Mouse (Mus musculus) adrenal gland, postnatal 10 days (tissue): ENCODE results near the gene Zfp276. TPM values are rescaled to one million over a fixed set of nuclear protein-coding genes. Genes with fewer than 3 reads are reported as not detected.
"Not testable (repeated sequence)": the region's sequence is repeated elsewhere in the genome, so short reads cannot be mapped to it uniquely, and the experiment has no call there.

Experiments
- DNase-seq: peaks from one replicate; pipeline ENCODE4 v3.0.0; 2021; ENCODE audit warnings: mixed read lengths
- total RNA-seq, 2 experiments: library from RNA; stranded (reverse); gene quantifications; 2 replicates each; pipeline ENCODE4 v1.2.3; 2021

The Zfp276 gene
- total RNA-seq, 2 experiments from 2014 or later = 17.0 to 21.3 TPM

GRCm38 (mm10) chr8:123244382-123244781 is 9.6 kb upstream of the Zfp276 start:
- DNase-seq = no peak

DNA sequence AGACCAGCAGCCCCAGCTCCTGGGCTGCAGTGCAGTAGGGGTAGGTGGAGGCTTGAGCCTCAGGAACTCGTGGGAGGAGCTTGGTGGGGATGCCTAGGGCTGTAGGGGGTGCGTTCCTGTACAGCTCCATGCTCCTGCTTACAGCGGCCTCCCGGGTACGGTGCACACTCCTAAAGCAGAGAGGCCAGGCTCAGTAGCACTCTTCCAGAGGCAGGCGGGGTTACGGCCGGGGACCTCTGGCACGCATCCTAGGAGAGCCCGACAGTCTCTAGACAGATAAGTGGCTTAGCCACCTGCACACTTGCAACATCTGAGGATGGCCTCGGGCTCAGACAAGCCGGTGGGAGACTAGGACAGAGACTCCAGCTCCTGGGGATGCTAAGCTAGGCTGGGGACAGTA is 8.5 kb upstream of the Zfp276 start:
- DNase-seq = no peak

DNA sequence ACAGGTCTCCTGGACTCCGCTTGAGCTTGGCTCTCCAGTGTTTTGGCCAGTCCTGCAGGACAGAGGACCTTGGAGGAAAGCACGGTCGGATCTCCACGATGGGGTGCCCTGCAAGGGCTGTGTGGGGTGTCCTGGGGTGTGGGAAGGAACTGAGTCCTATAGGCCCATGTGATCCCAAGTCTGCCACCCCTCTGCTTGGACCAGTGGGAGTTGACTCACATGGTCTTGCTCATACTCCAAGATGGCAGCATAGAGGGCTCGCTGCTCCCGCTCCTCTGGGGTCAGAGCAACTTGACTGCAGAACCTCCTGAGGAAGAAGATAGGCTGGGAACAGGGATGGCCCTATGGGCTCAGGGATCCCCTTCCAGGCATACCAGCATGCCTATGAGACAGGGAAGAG is 6.2 kb upstream of the Zfp276 start:
- no peak for DNase-seq

GRCm38 (mm10) chr8:123248596-123248995 is 5.4 kb upstream of the Zfp276 start:
- no peak for DNase-seq

DNA sequence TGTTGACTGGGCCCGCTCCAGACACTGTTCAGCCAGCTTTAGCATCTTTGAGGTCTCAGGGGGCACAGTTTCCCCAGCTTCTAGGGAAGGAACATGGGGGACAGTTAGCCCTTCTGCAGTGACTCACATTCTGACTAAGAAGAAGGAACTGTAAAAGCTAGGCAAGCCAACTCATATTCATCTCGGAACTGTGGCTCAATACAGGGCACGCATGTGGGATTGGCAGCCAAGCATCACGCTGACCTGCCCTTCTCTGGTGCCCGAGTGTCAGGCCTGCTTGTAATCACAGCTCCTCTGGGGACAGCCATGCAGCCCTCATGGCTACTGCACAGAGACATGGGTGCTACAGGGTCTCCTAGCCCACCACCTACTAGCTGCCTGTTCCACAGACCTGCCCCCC is 3.1 kb upstream of the Zfp276 start:
- DNase-seq = no peak

DNA sequence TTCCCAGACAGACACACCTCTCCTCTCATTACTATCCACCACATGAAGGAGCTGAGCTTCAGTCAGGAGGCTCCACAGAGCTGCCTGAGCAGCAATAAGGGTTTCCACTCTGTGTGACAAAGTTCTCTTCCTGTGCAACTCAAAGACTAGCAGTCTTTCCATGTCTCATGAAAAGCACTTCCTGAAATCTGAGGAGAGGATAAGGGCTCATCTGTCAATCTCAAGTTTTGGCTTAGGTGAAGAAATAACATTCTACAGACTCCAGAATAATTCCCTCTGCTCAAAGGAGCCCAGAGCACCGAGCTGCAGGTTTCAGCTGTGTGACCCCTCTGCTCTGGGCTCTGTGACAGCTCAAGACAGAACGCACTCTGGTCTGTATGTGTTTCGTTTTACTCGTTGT is 1.1 kb upstream of the Zfp276 start:
- no peak for DNase-seq

DNA sequence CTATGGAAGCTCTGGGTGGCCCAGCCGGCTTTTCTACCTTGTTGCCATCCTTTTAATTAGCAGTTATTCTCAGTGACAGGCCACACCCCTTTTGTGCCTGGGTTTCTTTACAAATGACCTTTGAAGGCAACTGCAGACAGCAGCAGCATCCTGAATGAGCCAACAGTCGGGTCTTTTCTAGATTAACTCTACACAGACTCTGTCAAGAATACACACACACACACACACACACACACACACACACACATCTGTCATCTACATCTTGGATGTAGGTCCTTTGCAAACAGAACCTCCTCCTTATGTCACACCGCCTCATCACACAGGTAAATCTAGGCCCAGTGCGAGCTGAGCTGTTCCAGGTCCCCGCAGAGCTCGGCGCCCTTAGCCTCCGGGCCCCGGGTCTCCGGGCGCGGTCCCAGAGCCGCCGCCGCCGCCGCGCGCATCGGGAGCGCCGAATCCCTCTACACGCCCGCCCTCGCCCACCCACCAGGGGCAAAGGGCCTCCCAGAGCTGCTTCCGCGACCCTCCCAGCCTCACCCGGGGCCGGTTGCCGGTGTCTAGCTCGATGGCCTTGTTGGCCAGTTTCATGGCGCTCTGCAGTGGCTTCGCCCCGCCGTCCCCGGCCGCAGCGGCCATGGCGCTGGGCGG is 420 bp upstream of the Zfp276 start:
- DNase-seq = peak; percentile 26

DNA sequence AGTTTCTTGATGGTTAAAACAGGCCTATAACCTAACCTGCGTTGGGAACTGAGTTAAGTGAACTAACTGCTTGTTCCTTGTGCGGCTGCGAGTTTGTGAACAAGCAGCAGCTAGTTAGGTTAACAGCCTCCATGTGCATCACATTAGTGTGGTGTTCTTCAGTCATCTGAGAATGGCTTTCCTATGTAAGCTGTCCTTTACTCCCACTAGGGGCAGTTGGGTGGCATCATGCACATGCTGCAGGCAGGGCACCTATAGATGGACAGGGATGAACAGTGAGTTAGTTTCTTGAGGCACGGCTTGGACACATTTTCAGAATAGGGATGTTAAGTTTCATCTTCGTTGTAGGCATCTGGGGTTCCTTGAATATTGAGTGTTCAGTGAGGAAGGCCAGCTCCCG is 1.2 kb downstream of the Zfp276 start:
- DNase-seq = no peak

DNA sequence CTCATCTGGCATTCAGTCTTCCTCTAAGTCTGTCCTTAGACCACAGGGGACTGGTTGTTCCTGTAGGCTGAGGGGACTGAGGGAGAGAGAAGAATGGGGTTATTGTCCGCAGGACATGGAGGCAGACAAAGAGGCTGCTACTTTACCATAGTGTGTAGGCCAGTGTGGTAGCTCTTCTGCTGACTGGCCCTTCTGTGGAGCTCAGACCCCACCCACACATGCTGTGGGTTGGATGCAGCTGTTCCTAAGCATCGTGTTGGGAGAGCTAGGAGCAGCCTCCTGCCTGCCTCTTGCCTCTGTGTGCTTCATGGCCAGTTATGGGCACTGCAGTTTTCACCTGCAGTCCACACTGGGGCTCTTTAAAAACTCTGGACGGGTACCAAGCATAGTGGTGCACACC is 3.1 kb downstream of the Zfp276 start:
- DNase-seq = no peak

- DNase-seq = not testable (repeated sequence)
These were observed 3.6 kb downstream of the Zfp276 start for GRCm38 (mm10) chr8:123257593-123257992.

GRCm38 (mm10) chr8:123267926-123268656 is 14.1 kb downstream of the Zfp276 start:
- DNase-seq = no peak

- DNase-seq = no peak
These were observed 17.2 kb downstream of the Zfp276 start for GRCm38 (mm10) chr8:123271147-123271546.

- DNase-seq = no peak
These were observed 17.9 kb downstream of the Zfp276 start for GRCm38 (mm10) chr8:123271901-123272300.

GRCm38 (mm10) chr8:123274447-123274846 is 20.5 kb downstream of the Zfp276 start:
- no peak for DNase-seq

DNA sequence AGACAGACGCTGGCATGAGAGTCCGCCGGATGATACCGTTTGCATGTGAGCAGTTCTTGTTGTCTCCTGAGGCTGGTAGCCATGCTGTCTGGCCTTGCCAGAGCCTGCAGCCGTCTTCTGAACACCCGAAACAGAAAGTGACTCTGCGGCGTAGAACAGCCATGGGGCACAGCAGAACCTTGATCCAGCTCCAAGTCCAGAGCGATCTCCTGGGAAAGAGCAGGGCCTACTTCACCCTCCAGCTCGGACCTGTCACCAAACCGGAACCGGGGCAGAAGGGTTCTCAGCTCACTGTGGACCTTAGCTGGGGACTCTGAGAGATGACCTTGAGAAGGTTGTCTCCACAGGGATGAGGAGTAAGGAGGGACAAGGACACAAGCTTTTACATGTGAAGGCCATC is 21.1 kb downstream of the Zfp276 start:
- no peak for DNase-seq

DNA sequence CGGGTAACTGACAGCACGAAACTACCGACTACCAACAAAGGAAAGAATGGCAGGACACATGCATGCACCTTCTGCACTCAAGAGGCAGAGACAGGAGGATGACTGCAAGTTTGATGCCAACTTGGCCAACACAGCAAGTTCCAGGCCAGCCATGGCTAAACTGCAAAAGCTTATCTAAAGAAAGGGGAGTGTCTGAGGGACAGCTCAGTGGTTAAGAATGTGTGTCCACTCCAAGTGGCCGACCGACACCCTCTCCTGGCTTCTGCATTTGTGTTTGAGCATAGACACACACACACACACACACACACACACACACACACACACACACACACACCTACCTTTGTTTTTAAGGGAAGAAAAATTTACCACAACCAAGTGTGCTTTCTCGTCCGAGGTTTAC is 24.4 kb downstream of the Zfp276 start:
- DNase-seq = no peak

DNA sequence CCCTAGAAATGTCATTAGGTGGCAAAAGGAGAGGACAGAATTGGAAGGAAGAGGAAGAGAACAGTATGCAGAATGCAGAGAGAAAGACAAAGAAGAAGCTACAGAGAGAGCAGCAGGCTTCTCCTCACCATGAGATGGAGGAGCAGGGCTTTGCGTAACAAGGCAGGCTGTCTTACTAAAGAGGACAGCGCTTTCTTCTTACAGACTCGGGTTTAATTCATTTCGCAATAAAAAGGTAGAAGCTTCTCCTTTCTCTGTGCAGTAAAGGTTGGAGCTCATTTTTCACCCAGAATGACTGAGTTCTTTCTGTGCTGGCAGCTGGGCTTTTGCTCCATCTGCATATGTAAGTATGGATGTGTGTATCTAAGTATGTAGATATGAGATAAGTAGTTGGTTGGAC is 25.8 kb downstream of the Zfp276 start:
- no peak for DNase-seq

- DNase-seq = no peak
These were observed 26.5 kb downstream of the Zfp276 start for GRCm38 (mm10) chr8:123280302-123281094.

GRCm38 (mm10) chr8:123282994-123283393 is 29.0 kb downstream of the Zfp276 start:
- DNase-seq = not testable (repeated sequence)

GRCm38 (mm10) chr8:123283991-123284390 is 30.0 kb downstream of the Zfp276 start:
- DNase-seq = no peak

- DNase-seq = no peak
These were observed 30.5 kb downstream of the Zfp276 start for GRCm38 (mm10) chr8:123284493-123284892.

- no peak for DNase-seq
These were observed 33.4 kb downstream of the Zfp276 start for GRCm38 (mm10) chr8:123287362-123287761.

DNA sequence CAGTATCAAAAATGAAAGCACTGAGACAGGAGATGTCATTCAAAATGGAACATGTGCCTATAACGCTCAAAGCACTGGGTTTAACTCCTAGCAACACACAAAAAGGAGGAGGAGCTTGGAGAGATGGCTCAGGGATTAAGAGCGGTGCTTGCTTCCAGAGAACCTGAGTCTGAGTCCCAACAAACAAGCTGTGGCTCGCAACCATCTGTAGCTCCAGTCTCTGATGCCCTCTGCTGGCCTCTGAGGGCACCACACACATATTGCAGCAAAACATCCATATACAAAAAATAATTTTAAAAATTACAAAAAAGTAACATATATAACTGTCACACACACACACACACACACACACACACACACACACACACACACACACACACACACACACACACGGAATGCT is 36.2 kb downstream of the Zfp276 start:
- peak; percentile 71 for DNase-seq
